Mouse (Mus musculus) thymus, postnatal 0 days (tissue): ENCODE measurements around the gene Dpp4. TPM values are rescaled to one million over a fixed set of nuclear protein-coding genes. Genes with fewer than 3 reads are reported as not detected.

Source experiments
- DNase-seq: peaks from one replicate; pipeline ENCODE4 v3.0.0-alpha.2; 2015; ENCODE audit warnings: low spot score
- polyA plus RNA-seq: library from polyadenylated mRNA; unstranded; fragments of >200 nt; fragmentation: Nextera tagmentation; extraction: Ambion mirVana; gene quantifications from 2 replicates; pipeline ENCODE4 v1.2.1, GENCODE M21; 2015

Dpp4 gene
- polyA plus RNA-seq, 1 experiment from 2014 or later: 69.5 TPM

- no peak for DNase-seq
Measured at GRCm38 (mm10) chr2:62307477-62307876, 104.6 kb downstream of the Dpp4 start.

GRCm38 (mm10) chr2:62306978-62307377 is 105.1 kb downstream of the Dpp4 start:
- no peak for DNase-seq

GRCm38 (mm10) chr2:62301716-62302115 is 110.3 kb downstream of the Dpp4 start:
- no peak for DNase-seq

- peak; percentile 66 for DNase-seq
Measured at GRCm38 (mm10) chr2:62293846-62294245, 118.2 kb downstream of the Dpp4 start.

- DNase-seq: no peak
Measured at GRCm38 (mm10) chr2:62287532-62287931, 124.5 kb downstream of the Dpp4 start.

GRCm38 (mm10) chr2:62285847-62286246 is 126.2 kb downstream of the Dpp4 start:
- no peak for DNase-seq

- peak; percentile 24 for DNase-seq
Measured at GRCm38 (mm10) chr2:62285026-62285425, 127.0 kb downstream of the Dpp4 start.

Other genes with a start within 250 kb of the Dpp4 start
- gene Gcg, start 71.4 kb upstream of the Dpp4 start, polyA plus RNA-seq: 0.59 and 1.3 TPM in 2 replicates
- 1.8 and 3.4 TPM in 2 replicates for gene Fap, start 161.8 kb upstream of the Dpp4 start, polyA plus RNA-seq
- gene Ifih1, start 234.0 kb upstream of the Dpp4 start, polyA plus RNA-seq: 10.7 and 11.4 TPM in 2 replicates